Mouse (Mus musculus): ENCODE measurements around the gene Bhlhb9. TPM values are rescaled to one million over a fixed set of nuclear protein-coding genes. Genes with fewer than 3 reads are reported as not detected.

Gene Bhlhb9
- under 1 TPM; 0.04 to 0.72 TPM for polyA plus RNA-seq (2012; fragmentation: generic; extraction: Trizol)

GRCm38 (mm10) chrX:135797212-135797644, at the start of gene Bhlhb9:
Bhlhb9 (plus strand) TSS chrX:135797594.

GRCm38 (mm10) chrX:135838521-135839360, 41.3 kb downstream of the Bhlhb9 start, which contains the start of gene Gprasp2:
Gprasp2 (plus strand) TSS chrX:135839034.

Other genes starting within 250 kb of the Bhlhb9 start
- gene Nxf7, start 198.8 kb upstream of the Bhlhb9 start, polyA plus RNA-seq (2012; fragmentation: generic; extraction: Trizol) = under 1 TPM in 1 of 2 experiments, not detected in 1; 0.02 TPM
- gene Prame, start 169.9 kb upstream of the Bhlhb9 start, polyA plus RNA-seq (2012; fragmentation: generic; extraction: Trizol) = not detected
- under 1 TPM in 1 of 2 experiments, not detected in 1; 0.08 TPM for gene Tcp11x2, start 103.8 kb upstream of the Bhlhb9 start, polyA plus RNA-seq (2012; fragmentation: generic; extraction: Trizol)
- gene Tmsb15a, start 72.3 kb upstream of the Bhlhb9 start, polyA plus RNA-seq (2012; fragmentation: generic; extraction: Trizol) = not detected
- gene Armcx5, start 54.9 kb upstream of the Bhlhb9 start, polyA plus RNA-seq (2012; fragmentation: generic; extraction: Trizol) = 1 to 10 TPM in 1 of 2 experiments, under 1 TPM in 1; 0.08 to 1.4 TPM
- 1 to 10 TPM; 1.1 to 3.8 TPM for gene Gprasp1, start 54.9 kb upstream of the Bhlhb9 start, polyA plus RNA-seq (2012; fragmentation: generic; extraction: Trizol)
- under 1 TPM in 1 of 2 experiments, not detected in 1; 0.01 TPM for gene Gprasp2, start 41.4 kb downstream of the Bhlhb9 start, polyA plus RNA-seq (2012; fragmentation: generic; extraction: Trizol)
- gene Arxes2, start 196.2 kb downstream of the Bhlhb9 start, polyA plus RNA-seq (2012; fragmentation: generic; extraction: Trizol) = under 1 TPM; 0.06 to 0.27 TPM
- not detected for gene Arxes1, start 235.8 kb downstream of the Bhlhb9 start, polyA plus RNA-seq (2012; fragmentation: generic; extraction: Trizol)